Mouse (Mus musculus) cerebellum, adult 2 months (tissue): Measurements from ENCODE around the gene Mageh1. TPM values are rescaled to one million over a fixed set of nuclear protein-coding genes. Genes with fewer than 3 reads are reported as not detected.

Source experiments
- polyA plus RNA-seq: library from polyadenylated mRNA; depleted of rRNA; stranded (reverse); fragments of >200 nt; gene quantifications from 2 replicates; pipeline ENCODE4 v1.2.3, GENCODE M21; 2012; rRNA removed

Mageh1 gene
- polyA plus RNA-seq, 1 experiment, result 43.5 TPM

Other genes starting within 250 kb of the Mageh1 start
- gene Usp51, start 31.1 kb downstream of the Mageh1 start, polyA plus RNA-seq, result 1.2 and 1.9 TPM in 2 replicates
- 1.0 TPM in 2 replicates for gene Foxr2, start 81.2 kb upstream of the Mageh1 start, polyA plus RNA-seq
- 96.4 and 101 TPM in 2 replicates for gene Rragb, start 102.4 kb upstream of the Mageh1 start, polyA plus RNA-seq
- 1.1 and 1.6 TPM in 2 replicates for gene Klf8, start 199.9 kb upstream of the Mageh1 start, polyA plus RNA-seq